In genomic region chr5:132933439-132933980, GRCm38 (mm10) we compare ENCODE assay signal across 16 mouse cellular contexts.
DNase-seq lines count a peak whose midpoint lies in the region; ATAC-seq and TF ChIP-seq lines count a peak whose summit lies in the region.
"Had no signal": no experiment of that assay in that cellular context is flagged by ENCODE, and none has a peak within 500 bp of the region (broad histone marks: within the 10 kb centered on the region; RNA-seq: fewer than 3 reads in every experiment).

No protein-coding gene starts in this region.

- H3K36me3 ChIP-seq in embryonic facial prominence, embryonic 11.5 days (replicated peaks; ENCODE audit: control insufficient read depth, insufficient read depth, low read depth, low read length) = no peaks in the 10 kb centered on the region
- H3K36me3 ChIP-seq in embryonic facial prominence, embryonic 10.5 days (replicated peaks) = no peaks in the 10 kb centered on the region
- no peaks in the 10 kb centered on the region for H3K36me3 ChIP-seq in kidney, adult 2 months (ENCODE audit: control insufficient read depth, insufficient read depth, low read length)
- H3K36me3 ChIP-seq: heart, embryonic 15.5 days; hindbrain, embryonic 13.5 days; limb, embryonic 12.5 days had no signal

- no peak overlapping the region for H3K9ac ChIP-seq in embryonic facial prominence, embryonic 11.5 days (replicated peaks; ENCODE audit: low read length)
- H3K9ac ChIP-seq: heart, embryonic 15.5 days; hindbrain, embryonic 13.5 days; limb, embryonic 12.5 days had no signal

- no peak overlapping the region for H3K4me3 ChIP-seq in embryonic facial prominence, embryonic 11.5 days (ENCODE audit: low read depth, low read length)
- H3K4me3 ChIP-seq in embryonic facial prominence, embryonic 10.5 days = no peak overlapping the region
- H3K4me3 ChIP-seq in kidney, adult 2 months (ENCODE audit: insufficient read depth, low read depth, low read length) = no peak overlapping the region
- H3K4me3 ChIP-seq: heart, embryonic 15.5 days; hindbrain, embryonic 13.5 days; limb, embryonic 12.5 days; megakaryocyte, embryonic 14.5 days had no signal

- no peak for TF ChIP-seq POLR2A in kidney, adult 2 months (IDR thresholded peaks at IDR 0.05; ENCODE audit: low read depth, low read length)

- H3K9me3 ChIP-seq in embryonic facial prominence, embryonic 11.5 days (replicated peaks; ENCODE audit: control insufficient read depth, low read length) = no peaks in the 10 kb centered on the region
- no peaks in the 10 kb centered on the region for H3K9me3 ChIP-seq in embryonic facial prominence, embryonic 10.5 days
- H3K9me3 ChIP-seq: heart, embryonic 15.5 days; hindbrain, embryonic 13.5 days; limb, embryonic 12.5 days had no signal

- H3K27ac ChIP-seq in embryonic facial prominence, embryonic 11.5 days (replicated peaks; ENCODE audit: low read depth, low read length) = no peak overlapping the region
- no peak overlapping the region for H3K27ac ChIP-seq in embryonic facial prominence, embryonic 10.5 days (replicated peaks)
- no peak overlapping the region for H3K27ac ChIP-seq in kidney, adult 2 months (ENCODE audit: insufficient read depth, low read depth, low read length)
- H3K27ac ChIP-seq: heart, embryonic 15.5 days; hindbrain, embryonic 13.5 days; limb, embryonic 12.5 days had no signal

- DNase-seq in embryonic facial prominence, embryonic 11.5 days (ENCODE audit: low spot score) = peak; percentile 41
- DNase-seq in embryonic facial prominence, embryonic 10.5 days (ENCODE audit: low spot score) = no peak
- DNase-seq in kidney, postnatal 14 days = peak; percentile 6
- DNase-seq in kidney, adult 2 months = no peak
- DNase-seq in right cerebral cortex, adult 18-20 months = peak; percentile 43
- no peak for DNase-seq in right cerebral cortex, postnatal 14 days
- DNase-seq in urinary bladder, adult 18-20 months (ENCODE audit: low spot score in 2 of 2) = no peak
- DNase-seq: cerebellum, adult 11 months; lung, adult 18-20 months; retina, postnatal 1 day had no signal

- 60% methylated on average over 9 of the region's 9 CpGs for WGBS in embryonic facial prominence, embryonic 11.5 days
- WGBS in embryonic facial prominence, embryonic 10.5 days = 61% methylated on average over 9 of the region's 9 CpGs
- 34% methylated on average over 9 of the region's 9 CpGs for WGBS in kidney, adult 2 months

- no peak overlapping the region for H3K4me2 ChIP-seq in embryonic facial prominence, embryonic 11.5 days (ENCODE audit: low read depth, low read length)
- H3K4me2 ChIP-seq: heart, embryonic 15.5 days; hindbrain, embryonic 13.5 days; limb, embryonic 12.5 days had no signal

- H3K27me3 ChIP-seq in embryonic facial prominence, embryonic 11.5 days (ENCODE audit: control insufficient read depth, insufficient read depth, low read length) = no peaks in the 10 kb centered on the region
- H3K27me3 ChIP-seq in embryonic facial prominence, embryonic 10.5 days (replicated peaks; ENCODE audit: low read depth, poor library complexity, severe bottlenecking) = no peaks in the 10 kb centered on the region
- H3K27me3 ChIP-seq in kidney, adult 2 months (replicated peaks; ENCODE audit: control insufficient read depth, insufficient read depth, low read length) = no peaks in the 10 kb centered on the region
- H3K27me3 ChIP-seq: heart, embryonic 15.5 days; hindbrain, embryonic 13.5 days; limb, embryonic 12.5 days; megakaryocyte, embryonic 14.5 days; Patski had no signal

- TF ChIP-seq CTCF in kidney, adult 2 months (conservative IDR thresholded peaks at IDR 0.05; ENCODE audit: insufficient read depth, insufficient read length, low read depth, low read length) = no peak

- H3K4me1 ChIP-seq in embryonic facial prominence, embryonic 11.5 days (ENCODE audit: control insufficient read depth, insufficient read depth, low read length) = no peaks in the 10 kb centered on the region
- H3K4me1 ChIP-seq in embryonic facial prominence, embryonic 10.5 days = peaks cover 3% of the 10 kb centered on the region; the same call in 1 of the 2 replicates
- no peaks in the 10 kb centered on the region for H3K4me1 ChIP-seq in kidney, adult 2 months (ENCODE audit: control insufficient read depth, insufficient read depth, low read length)
- H3K4me1 ChIP-seq: heart, embryonic 15.5 days; hindbrain, embryonic 13.5 days; limb, embryonic 12.5 days; megakaryocyte, embryonic 14.5 days had no signal

- ATAC-seq in embryonic facial prominence, embryonic 11.5 days (replicated peaks; ENCODE audit: insufficient number of reproducible peaks, low FRiP score, low TSS enrichment, low read depth) = no peak
- ATAC-seq in megakaryocyte, adult 5-6 weeks (ENCODE audit: poor library complexity, severe bottlenecking) = no peak
- ATAC-seq: Patski had no signal

Comparison
In these comparisons a context has a peak if more than half of its experiments do, and no peak if none do; other contexts are left out.
1. DNase-seq: peak in embryonic facial prominence, embryonic 11.5 days (single experiment), kidney, postnatal 14 days (single experiment) and right cerebral cortex, adult 18-20 months (single experiment); none in embryonic facial prominence, embryonic 10.5 days (single experiment), kidney, adult 2 months (single experiment), right cerebral cortex, postnatal 14 days (single experiment) and urinary bladder, adult 18-20 months (0 of 2).